Mouse (Mus musculus): ENCODE data around the gene Gm12394. TPM values are rescaled to one million over a fixed set of nuclear protein-coding genes. Genes with fewer than 3 reads are reported as not detected.
"Not testable (repeated sequence)": the region's sequence is repeated elsewhere in the genome, so short reads cannot be mapped to it uniquely, and the experiment has no call there.

The Gm12394 gene
- polyA plus RNA-seq, 1 experiment from 2014 or later, result 0.05 TPM

DNA sequence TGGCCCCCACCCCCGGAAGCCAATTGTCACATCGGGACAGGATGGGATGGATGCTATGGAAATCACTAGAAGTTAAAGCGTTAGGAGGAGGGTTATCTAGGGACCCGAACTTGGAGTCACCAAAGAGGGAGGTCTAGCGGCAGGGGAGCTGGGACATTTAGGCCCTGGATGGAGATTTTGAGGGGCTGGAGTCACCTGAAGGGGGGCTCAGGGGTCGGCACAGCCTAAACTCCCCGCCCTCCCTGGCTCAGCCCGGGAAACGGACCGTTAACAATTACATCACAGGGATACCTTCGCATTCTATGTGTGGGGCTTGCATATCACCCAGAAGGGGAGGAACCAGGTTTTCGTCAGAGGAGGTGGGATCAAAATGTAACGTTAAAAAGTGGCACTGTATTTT lies 121.3 kb downstream of the Gm12394 start, which contains the start of gene 4930578G10Rik:
TSS of gene 4930578G10Rik (plus strand) at position 301 of the 400 bp plus-strand sequence.
- H3K27ac ChIP-seq (ENCODE audit: low read depth); H3K4me1 ChIP-seq (ENCODE audit: insufficient read depth); H3K4me2 ChIP-seq (ENCODE audit: low read depth, low read length); H3K36me3 ChIP-seq (replicated peaks; ENCODE audit: insufficient read depth, low read length); DNase-seq; ATAC-seq; H3K9ac ChIP-seq (replicated peaks); H3K27me3 ChIP-seq (ENCODE audit: insufficient read depth, low read length); H3K9me3 ChIP-seq (ENCODE audit: low read length); H3K4me3 ChIP-seq (ENCODE audit: low read depth, low read length): not testable (repeated sequence)
- WGBS (ENCODE audit: insufficient replicate concordance), result no CpG with 5 or more reads among the region's 13 CpGs

Other genes with a start within 250 kb of the Gm12394 start
- not detected in 2 replicates for gene Gm10591, start 244.6 kb downstream of the Gm12394 start, polyA plus RNA-seq (2015; fragmentation: Nextera tagmentation; extraction: Ambion mirVana)
- not detected in 2 replicates for gene Gm2564, start 227.1 kb downstream of the Gm12394 start, polyA plus RNA-seq (2015; fragmentation: Nextera tagmentation; extraction: Ambion mirVana)
- not detected in 2 replicates for gene Ccl27b, start 201.5 kb downstream of the Gm12394 start, polyA plus RNA-seq (2015; fragmentation: Nextera tagmentation; extraction: Ambion mirVana)
- gene Il11ra2, start 194.9 kb downstream of the Gm12394 start, polyA plus RNA-seq (2015; fragmentation: Nextera tagmentation; extraction: Ambion mirVana), result not detected in 2 replicates
- 0.19 TPM in 1 of 2 replicates, not detected in the other for gene 4930578G10Rik, start 121.2 kb downstream of the Gm12394 start, polyA plus RNA-seq (2015; fragmentation: Nextera tagmentation; extraction: Ambion mirVana)
- gene Ccl19, start 100.2 kb downstream of the Gm12394 start, polyA plus RNA-seq (2015; fragmentation: Nextera tagmentation; extraction: Ambion mirVana), result not detected in 2 replicates
- 0.70 and 1.1 TPM in 2 replicates for gene Ccl21a, start 82.8 kb downstream of the Gm12394 start, polyA plus RNA-seq (2015; fragmentation: Nextera tagmentation; extraction: Ambion mirVana)
- 0.04 TPM in 2 replicates for gene Fam205a1, start 2.9 kb downstream of the Gm12394 start, polyA plus RNA-seq (2015; fragmentation: Nextera tagmentation; extraction: Ambion mirVana)
- 0.22 and 0.39 TPM in 2 replicates for gene Fam205c, start 17.5 kb upstream of the Gm12394 start, polyA plus RNA-seq (2015; fragmentation: Nextera tagmentation; extraction: Ambion mirVana)
- 0.11 and 0.12 TPM in 2 replicates for gene Phf24, start 59.9 kb upstream of the Gm12394 start, polyA plus RNA-seq (2015; fragmentation: Nextera tagmentation; extraction: Ambion mirVana)
- 0.73 and 1.0 TPM in 2 replicates for gene Dnajb5, start 93.0 kb upstream of the Gm12394 start, polyA plus RNA-seq (2015; fragmentation: Nextera tagmentation; extraction: Ambion mirVana)
- gene 1700022I11Rik, start 112.8 kb upstream of the Gm12394 start, polyA plus RNA-seq (2015; fragmentation: Nextera tagmentation; extraction: Ambion mirVana), result 0.17 TPM in 1 of 2 replicates, not detected in the other
- 127 and 145 TPM in 2 replicates for gene Vcp, start 143.7 kb upstream of the Gm12394 start, polyA plus RNA-seq (2015; fragmentation: Nextera tagmentation; extraction: Ambion mirVana)
- 4.5 and 5.5 TPM in 2 replicates for gene Fancg, start 153.7 kb upstream of the Gm12394 start, polyA plus RNA-seq (2015; fragmentation: Nextera tagmentation; extraction: Ambion mirVana)
- 7.6 and 8.3 TPM in 2 replicates for gene Pigo, start 169.0 kb upstream of the Gm12394 start, polyA plus RNA-seq (2015; fragmentation: Nextera tagmentation; extraction: Ambion mirVana)
- 114 and 116 TPM in 2 replicates for gene Stoml2, start 174.9 kb upstream of the Gm12394 start, polyA plus RNA-seq (2015; fragmentation: Nextera tagmentation; extraction: Ambion mirVana)
- 11.3 and 11.7 TPM in 2 replicates for gene Fam214b, start 189.4 kb upstream of the Gm12394 start, polyA plus RNA-seq (2015; fragmentation: Nextera tagmentation; extraction: Ambion mirVana)
- 0.37 and 0.52 TPM in 2 replicates for gene Unc13b, start 202.2 kb upstream of the Gm12394 start, polyA plus RNA-seq (2015; fragmentation: Nextera tagmentation; extraction: Ambion mirVana)